Mouse (Mus musculus) lung, postnatal 10 days (tissue): ENCODE data around the gene Psen2.

Source experiments
- DNase-seq: peaks from one replicate; pipeline ENCODE4 v3.0.0; 2021

The Psen2 gene

DNA sequence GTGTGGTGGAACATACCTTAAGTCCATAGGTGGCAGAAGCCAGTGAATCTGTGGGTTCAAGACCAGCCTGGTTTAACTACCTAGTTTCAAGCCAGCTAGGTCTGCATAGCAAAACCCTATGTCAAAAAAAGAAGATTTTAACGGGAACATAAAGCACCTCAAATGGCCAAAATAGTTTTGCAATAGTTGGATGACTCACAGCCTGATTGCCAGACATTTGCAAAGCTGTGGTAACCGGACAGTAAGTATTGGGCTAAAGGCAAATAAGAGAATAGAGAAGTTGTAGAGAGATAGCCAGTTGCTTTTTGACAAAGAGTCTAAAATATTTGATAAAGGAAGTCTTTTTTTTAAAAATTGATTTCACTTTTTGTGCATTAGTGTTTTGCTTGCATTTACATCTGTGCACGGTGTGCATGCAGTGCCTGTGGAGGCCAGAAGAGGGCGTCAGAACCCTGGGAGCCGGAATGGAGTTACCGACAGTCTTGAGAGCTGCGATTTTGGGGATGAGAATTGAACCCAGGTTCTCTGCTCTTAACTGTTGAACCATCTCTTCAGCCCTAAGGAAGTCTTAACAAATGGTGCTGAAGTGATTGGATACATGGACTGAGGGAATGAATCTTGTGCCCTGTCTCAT lies at the start of gene Psen2:
Gene Psen2 (minus strand): TSS at position 75 of the 634 bp plus-strand sequence.
- peak; percentile 54 for DNase-seq

- DNase-seq = peak; percentile 75
Observed at GRCm38 (mm10) chr1:180312792-180313311, 49.6 kb upstream of the Psen2 start.

DNA sequence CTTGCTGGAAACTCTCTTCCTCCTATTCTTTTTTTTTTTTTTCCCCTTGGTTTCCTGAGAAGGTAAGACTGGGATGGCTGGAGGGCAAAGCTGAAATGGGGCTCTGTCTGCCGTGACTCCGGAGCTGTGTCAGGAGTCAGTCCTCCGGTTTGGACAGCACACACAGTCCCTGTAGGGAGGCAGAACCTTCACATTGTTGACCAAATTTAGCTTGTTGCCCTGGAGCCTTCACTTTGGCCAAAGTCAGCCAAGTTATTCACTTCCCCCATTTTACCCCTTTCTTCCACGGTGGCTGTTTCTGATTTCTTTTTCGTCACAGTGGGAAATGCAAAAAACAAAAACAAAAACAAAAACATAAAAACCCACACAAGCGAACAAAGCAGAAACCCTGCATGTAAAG lies 49.0 kb upstream of the Psen2 start:
- DNase-seq = no peak

DNA sequence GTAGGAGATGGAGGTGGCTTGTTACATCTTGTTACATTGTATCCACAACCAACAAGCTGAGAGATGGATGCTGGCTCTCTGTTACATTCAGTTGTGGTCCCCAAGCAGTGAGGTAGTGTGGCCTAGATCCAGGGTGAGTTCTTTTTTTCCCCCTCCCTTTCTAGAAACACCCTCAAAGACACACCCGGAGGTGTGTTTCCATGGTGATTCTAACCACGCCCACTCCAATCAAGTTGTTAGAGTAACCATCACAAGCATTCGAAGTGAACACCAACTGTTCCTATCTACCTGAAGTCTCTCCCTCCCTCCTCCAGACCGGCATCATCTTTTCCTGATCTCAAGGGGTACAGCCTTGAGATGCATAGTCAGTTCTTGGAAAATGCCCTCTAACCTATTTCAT lies 45.7 kb upstream of the Psen2 start:
- no peak for DNase-seq

DNA sequence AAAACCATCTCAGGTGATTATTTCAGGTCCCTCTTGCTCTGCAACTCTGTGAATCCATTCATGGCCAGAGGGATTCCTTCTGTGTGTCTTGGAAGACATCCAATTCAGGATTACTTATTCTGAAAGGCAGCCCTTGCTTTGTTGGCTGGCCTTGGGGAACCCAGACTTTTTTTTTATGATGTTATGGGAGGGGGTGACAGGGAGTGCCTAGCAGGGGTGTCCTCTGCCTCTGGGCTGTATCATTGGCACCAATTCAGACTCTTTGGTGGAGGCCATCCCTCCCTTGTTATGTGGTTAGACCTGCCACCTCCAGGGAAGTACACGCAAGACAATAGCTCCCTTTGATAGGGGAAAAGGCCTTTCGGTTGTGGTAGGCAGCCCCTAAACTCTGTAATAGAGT lies 44.4 kb upstream of the Psen2 start:
- DNase-seq = no peak

DNA sequence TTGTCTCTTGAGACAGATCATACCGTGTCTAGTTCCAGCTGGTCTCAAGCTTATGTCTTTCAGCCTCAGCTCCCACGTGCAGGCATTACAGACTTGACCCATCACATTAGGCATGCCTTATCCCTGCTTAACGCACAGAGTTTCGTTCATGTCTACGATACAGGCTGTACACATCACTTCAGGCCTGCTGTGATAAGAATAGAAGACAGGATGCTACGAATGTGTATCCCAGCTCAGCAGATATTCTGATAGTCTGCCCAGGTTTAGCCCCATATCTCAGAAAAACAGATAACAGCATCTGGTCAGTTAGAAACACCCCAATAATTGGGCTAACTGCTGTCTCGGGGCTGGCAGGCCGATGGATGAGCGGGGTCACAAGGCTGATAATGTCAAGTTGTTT lies 43.7 kb upstream of the Psen2 start:
- no peak for DNase-seq

DNA sequence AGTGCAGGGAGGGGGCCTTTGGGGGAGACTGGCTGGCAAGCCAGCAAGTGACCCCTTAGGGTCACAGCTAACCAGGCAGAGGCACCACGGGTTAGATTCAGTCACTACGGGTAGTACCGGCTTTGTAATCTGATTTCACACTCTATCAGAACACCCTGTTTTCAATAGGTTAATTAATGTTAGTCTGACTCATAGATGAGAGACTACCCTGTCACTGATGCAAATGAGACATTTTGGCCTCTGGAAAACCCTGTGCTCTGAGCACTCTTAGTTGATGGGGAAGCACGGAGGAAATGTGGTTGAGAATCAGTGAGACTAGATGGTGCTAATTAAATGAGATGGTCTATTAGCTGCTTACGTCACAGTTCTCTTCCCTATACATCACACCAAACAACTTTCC lies 40.4 kb upstream of the Psen2 start:
- no peak for DNase-seq

GRCm38 (mm10) chr1:180302253-180303120 lies 39.2 kb upstream of the Psen2 start:
- DNase-seq = peak; percentile 55

- no peak for DNase-seq
Observed at GRCm38 (mm10) chr1:180300997-180301396, 37.8 kb upstream of the Psen2 start.

GRCm38 (mm10) chr1:180300292-180300691 lies 37.1 kb upstream of the Psen2 start:
- no peak for DNase-seq

GRCm38 (mm10) chr1:180299697-180300096 lies 36.5 kb upstream of the Psen2 start:
- no peak for DNase-seq

DNA sequence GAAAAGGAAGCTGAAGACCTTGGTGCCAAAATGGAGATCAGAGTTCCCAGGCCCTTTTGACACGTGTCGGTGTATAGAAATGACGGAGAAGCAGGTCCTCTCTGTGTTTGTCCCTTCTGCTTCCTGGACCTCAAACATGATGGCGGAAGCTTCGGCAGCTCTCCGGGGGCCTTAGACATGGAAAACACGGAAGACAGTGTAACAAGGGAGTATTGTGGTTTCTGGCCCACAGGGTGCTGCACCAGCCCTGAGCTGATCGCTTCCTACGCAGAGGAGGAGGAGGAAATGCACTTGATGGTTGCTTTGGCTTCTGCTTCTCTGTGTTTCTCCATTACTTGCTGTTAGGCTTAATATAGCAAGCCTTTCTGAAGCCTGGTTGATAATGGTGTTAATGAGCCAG lies 32.9 kb upstream of the Psen2 start:
- no peak for DNase-seq

GRCm38 (mm10) chr1:180290358-180290757 lies 27.1 kb upstream of the Psen2 start:
- DNase-seq = no peak

- no peak for DNase-seq
Observed at GRCm38 (mm10) chr1:180289788-180290187, 26.6 kb upstream of the Psen2 start.

- DNase-seq = no peak
Observed at GRCm38 (mm10) chr1:180288872-180289468, 25.7 kb upstream of the Psen2 start.

DNA sequence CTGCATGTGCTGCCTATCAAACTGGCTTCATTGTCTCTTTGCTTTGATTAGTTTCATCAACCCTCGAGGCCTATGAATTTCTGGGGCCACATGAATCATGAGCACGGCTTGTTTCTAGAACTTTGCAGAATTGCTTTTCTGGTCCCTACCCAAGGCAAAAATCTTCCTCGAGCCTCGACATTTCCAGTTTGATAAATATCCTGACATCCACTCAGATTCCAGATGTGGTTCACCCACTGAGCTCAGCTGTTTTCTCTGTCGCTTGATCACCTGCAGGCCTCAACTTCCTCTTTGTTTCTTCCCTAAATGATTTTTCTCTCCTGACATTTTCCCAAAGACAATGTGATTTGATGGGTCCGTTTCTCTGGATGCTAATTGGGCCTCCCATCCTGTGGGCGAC lies 25.0 kb upstream of the Psen2 start:
- DNase-seq = no peak

GRCm38 (mm10) chr1:180286081-180286831 lies 23.0 kb upstream of the Psen2 start:
- DNase-seq = no peak

GRCm38 (mm10) chr1:180283813-180284768 lies 20.9 kb upstream of the Psen2 start:
- DNase-seq = no peak

- no peak for DNase-seq
Observed at GRCm38 (mm10) chr1:180282581-180282980, 19.3 kb upstream of the Psen2 start.

- DNase-seq = peak; percentile 89
Observed at GRCm38 (mm10) chr1:180279648-180280047, 16.4 kb upstream of the Psen2 start.

DNA sequence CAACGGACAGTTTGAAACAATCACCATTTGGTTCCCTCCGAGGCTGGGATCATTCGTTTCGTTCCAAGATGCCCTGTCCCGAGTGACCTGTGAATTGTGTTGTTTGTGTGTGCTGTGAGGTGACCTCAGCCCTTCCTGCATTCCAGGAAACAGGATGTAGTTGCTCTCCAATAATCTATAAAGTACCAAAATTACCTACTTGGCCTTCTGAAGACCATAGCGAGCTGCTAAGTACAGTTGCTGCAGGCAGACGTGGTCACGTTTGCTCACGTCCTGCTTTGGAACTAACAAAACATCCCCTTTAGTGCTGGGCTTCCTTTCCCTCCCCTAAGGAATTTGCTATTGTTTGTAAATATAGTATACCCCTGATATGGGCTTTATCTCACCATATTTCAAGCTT lies 14.3 kb upstream of the Psen2 start:
- DNase-seq = peak; percentile 30
